Mouse (Mus musculus) bone marrow, adult 2 months (tissue): ENCODE data around the gene Prickle2.

Experiments
- CTCF ChIP-seq: fragments of 200-500 bp; IDR thresholded peaks from 2 replicates; pipeline ENCODE4 v1.5.1; 2011; ENCODE audit warnings: low read length, control low read depth; ENCODE audit not compliant: control insufficient read depth, insufficient read depth
- POLR2A ChIP-seq: fragments of 200-500 bp; IDR thresholded peaks from 2 replicates; pipeline ENCODE4 v1.6.1; 2011; ENCODE audit warnings: low read depth, mild to moderate bottlenecking, control low read depth, low read length, borderline replicate concordance; ENCODE audit not compliant: control insufficient read depth

DNA sequence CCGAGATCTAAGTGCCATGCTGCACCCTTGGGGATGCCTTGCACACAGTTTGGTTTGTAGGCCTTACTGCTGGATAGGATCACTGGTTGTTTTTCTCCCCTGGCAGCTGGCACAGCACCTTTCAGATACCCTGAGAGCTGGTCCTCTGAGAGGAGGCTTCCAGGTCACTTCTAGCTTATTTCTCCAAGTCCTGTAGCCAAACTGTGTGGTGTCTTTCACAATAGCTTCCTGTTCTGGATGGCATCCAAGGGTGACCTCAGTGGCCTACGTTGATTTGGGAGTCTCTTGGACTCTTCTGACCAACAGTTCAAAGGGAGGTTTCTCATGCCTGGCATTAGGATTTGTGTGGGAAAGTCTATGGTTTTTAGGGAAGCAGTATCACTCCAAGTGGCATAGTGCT, 150.3 kb downstream of the Prickle2 start:
- TF ChIP-seq POLR2A (no peak), CTCF (no peak)
